Mouse (Mus musculus) thymus, postnatal 4 days (tissue): Measurements from ENCODE around the gene Hdac7.
"Not testable (repeated sequence)": the region's sequence is repeated elsewhere in the genome, so short reads cannot be mapped to it uniquely, and the experiment has no call there.

ENCODE experiments used
- DNase-seq: peaks from one replicate; pipeline ENCODE4 v3.0.0; 2021

Gene Hdac7

DNA sequence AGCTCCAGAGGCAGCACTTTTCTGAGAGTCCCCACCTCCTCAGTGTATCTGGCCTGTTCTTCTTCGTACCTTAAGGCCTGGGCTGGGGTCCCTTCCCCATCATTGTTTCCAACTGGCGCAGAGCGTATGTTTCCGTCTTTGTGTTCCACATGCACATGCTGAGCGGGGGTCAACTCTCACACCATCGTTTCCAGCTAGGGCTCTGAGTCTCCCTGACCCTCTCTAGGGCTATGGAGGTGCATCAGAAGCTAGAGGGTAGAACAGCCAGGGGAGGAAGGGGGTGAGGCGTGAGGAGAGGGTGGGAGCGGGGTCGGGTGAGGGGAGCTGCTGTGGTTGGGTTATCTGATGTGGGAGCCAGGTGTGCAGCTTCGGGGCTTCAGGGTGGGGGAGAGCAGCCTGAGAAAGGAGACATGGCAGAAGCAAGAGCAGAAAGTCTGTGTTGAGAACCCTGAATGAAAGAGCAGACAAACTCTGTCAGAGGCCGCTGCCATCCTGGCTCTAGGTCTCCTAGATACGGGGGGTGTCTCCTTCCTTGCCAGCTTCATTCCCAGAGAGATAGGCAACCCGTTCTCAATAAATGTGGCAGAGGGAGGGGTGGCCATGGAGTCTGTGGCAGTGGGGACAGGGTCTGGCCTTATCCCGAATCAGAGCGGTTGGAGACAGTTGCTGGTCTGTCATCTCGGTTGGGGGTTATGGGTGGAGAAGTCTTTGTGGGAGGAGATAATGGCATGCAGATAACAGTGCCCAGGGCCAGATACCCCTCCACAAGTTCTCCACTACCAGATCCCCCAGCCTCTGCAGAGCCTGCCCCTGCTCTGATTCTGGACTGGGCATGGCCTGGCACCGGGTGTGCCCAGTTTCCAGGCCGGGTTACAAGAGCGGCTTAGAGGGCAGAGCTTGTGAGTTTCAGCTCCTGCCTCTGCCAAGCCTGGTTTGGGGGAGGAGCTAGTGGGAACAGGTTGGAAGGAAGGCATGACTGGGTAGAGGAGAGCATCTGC lies at the start of gene Hdac7:
TSS of gene Hdac7 (minus strand) at position 466 of the 998 bp plus-strand sequence.
- DNase-seq = peak; percentile 87

DNA sequence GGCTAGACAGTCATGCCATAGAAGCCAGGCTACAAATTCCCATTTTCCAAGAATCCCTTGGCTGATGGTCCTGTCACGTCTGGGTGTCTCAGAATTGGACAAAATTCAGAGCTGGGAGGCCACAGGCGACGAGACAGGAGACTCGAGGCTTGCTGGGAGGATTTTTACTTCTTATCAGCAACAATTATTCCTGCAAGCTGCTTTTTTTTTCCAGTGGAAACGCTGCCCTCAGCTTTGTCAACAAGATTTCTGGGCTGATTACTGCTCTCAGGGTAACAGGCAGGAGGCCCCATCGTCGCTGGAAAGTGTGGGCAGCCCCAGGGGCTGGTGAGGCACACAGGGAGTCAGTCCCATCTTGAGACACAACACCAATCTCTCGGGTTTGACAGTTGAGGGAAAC lies 48.2 kb upstream of the Hdac7 start:
- no peak for DNase-seq

DNA sequence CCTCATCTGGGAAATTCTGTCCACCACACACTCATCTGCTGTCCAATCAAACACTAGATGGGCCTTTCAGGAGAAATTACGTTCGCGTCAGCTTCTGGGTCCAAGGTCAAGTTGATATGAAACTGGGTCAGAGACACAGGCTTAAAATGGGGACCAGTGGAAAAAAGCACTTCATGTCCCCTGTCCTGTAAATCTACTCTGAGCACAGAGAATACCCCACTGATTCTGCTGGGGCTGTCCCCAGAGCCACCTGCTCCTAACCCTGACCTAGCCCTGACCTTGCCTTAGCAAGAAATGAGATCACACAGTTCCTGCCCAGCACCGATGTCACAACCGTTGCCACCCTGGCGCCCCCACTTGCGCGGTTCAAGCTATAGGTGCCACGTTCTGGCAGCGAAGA lies 46.1 kb upstream of the Hdac7 start:
- DNase-seq = no peak

DNA sequence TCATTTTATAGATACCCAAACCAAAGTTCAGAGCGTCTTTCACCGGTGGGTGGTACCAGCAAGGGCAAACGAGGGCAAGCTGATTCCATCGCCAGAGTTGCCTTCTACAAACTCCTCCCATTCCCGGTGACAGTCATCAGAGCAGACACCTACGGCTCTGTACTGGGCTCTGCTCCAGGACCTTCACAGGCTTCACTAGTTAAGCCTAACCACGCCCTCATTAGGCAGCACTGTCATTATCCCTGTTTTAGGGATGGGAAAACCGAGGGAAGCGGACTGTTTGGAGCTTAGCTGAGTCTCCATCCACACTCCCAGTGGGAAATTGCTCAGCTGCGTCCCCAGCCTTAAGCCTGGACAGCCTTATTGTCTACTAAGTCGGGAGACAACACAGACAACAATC lies 45.7 kb upstream of the Hdac7 start:
- no peak for DNase-seq

DNA sequence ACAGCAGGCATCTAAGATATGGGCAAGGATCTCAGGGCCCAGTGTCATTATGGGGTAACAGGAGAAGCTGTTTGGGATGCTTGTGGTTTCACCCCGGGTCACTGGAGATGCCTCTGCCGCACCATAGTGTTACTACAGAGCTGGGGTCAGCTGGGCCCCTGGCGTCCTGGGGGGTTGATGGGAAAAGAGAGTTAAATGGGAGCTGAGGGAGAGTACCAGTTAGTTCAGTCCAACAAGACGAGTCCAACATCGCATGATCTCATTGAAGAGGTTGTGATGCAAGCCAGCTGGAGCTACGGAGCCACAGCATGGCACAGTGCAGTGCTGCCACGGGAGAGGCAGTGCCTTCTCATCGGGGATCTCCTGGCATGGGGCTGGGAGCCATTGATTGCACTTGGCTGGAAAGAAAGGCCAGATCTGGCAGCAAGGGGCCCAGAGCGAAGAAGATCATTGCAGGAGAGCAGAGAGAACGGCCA lies 43.3 kb upstream of the Hdac7 start:
- DNase-seq = no peak

DNA sequence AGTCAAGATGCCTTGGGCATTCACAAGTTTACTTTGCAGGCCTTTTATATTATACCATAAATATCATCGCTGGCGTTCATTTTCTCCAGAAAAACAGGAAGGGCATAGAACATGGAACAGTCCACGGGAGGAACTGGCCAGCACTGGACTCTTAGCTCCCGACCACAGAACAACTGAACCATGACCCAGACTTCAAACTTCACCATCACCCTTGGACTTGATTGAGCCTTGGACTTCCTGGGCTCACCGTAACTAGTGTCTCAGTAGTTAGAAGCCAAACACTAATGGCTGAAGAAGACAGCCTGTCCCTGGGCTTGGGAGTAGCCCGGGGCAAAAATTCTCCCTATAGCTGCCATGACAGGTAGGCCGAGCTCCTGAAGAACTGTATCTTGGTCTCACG lies 37.1 kb upstream of the Hdac7 start:
- no peak for DNase-seq

DNA sequence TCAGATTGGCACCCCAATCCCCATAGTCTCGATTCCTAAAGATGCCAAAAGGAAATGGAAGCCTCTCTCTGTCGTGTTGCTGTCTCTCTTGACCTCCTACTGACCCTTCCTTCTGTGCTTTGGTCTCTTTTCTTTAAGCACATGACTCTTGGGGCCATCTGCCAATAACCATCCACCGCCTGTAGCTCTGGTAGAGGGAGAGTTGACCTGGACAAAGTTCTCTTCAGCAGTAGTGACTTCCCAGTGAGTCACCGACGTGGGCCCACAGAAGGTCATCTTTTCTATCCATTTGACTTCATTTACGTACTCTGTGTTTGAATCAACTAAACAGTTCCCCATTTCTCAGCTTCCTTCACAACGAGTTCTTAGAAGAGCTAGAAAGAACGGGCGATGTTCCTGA lies 36.1 kb upstream of the Hdac7 start:
- no peak for DNase-seq

DNA sequence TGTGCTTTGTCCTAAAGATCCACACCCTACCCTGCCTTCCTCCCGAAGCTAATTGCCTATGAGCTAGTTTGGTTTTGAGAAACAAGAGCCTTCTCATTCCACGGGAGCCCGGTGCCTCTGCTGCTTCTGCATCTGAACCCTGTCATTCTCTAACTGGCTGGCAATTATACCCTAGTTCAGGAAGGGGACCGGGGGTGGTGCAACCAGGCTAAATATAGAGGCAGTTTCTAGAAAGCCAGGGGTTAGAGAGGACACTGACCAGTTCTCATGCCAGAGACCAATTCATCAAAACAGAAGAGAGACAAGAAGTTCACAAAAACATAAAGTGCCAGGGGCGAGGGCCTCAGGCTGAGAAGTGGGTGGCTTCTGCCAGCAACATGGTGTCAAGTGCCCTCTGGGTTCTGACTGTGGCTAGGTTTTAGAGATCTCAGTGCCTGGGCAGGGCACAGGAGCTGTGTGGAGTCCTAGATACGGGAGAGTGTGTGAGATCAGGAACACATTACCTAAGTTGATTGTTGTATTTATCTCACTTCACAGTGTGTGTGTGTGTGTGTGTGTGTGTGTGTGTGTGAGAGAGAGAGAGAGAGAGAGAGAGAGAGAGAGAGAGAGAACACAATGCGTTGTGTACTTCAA lies 34.5 kb upstream of the Hdac7 start:
- DNase-seq = no peak

DNA sequence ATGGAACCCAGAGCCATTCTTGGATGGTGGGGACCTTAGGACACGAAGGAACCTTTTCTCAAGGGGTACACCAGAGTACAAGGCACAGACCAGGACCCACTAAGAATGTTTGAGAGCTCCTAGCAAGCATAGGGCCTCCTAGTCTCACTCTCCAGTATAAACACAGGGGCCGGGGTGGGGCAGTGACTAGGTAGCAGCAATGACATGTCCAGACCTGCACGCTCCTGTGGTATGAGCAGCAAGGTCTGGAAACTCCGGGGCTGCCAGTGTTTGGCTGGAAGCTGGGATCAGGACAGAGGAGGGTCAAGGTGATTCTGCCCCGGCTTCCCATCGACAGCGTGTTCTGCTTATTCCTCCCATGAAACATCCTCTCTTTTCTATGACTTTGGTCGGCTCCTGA lies 31.5 kb upstream of the Hdac7 start:
- DNase-seq = no peak

DNA sequence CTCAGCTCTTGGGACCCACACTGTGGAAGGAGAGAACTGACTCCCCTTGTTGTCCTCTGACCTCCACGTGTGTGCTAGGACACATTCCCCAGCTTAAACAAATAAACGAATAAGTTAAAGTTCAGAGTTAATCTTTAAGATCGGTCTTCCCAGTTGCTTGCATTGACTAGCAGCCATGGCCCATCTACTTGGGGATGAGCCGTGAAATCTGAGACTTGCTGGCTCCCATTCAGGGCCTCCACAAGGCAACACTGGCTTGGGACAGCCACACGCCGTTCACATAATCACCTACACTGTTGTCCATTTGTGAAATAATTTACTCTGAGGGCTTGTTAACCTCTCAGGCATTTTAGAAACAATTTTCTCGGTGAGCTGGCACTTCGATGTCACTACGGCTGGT lies 29.4 kb upstream of the Hdac7 start:
- DNase-seq = no peak

DNA sequence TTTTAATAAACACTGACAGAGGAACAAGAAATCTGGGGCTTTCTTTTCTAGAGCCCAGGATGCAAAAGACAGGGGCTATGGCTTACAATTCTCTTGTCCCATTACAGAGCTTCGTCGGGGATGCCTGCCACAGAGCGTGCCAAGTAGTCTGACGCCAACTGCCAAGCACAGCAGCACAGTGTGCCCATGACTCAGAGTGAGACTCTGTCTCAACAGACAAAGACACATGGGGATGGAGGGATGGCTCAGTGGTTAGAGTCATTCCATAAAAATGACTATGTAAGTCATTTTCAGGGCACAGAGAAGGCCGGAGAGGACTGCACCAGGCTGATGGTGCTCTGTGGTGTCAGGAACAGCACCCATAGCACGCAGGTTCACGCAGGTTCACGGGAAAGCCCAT lies 27.9 kb upstream of the Hdac7 start:
- DNase-seq = no peak

DNA sequence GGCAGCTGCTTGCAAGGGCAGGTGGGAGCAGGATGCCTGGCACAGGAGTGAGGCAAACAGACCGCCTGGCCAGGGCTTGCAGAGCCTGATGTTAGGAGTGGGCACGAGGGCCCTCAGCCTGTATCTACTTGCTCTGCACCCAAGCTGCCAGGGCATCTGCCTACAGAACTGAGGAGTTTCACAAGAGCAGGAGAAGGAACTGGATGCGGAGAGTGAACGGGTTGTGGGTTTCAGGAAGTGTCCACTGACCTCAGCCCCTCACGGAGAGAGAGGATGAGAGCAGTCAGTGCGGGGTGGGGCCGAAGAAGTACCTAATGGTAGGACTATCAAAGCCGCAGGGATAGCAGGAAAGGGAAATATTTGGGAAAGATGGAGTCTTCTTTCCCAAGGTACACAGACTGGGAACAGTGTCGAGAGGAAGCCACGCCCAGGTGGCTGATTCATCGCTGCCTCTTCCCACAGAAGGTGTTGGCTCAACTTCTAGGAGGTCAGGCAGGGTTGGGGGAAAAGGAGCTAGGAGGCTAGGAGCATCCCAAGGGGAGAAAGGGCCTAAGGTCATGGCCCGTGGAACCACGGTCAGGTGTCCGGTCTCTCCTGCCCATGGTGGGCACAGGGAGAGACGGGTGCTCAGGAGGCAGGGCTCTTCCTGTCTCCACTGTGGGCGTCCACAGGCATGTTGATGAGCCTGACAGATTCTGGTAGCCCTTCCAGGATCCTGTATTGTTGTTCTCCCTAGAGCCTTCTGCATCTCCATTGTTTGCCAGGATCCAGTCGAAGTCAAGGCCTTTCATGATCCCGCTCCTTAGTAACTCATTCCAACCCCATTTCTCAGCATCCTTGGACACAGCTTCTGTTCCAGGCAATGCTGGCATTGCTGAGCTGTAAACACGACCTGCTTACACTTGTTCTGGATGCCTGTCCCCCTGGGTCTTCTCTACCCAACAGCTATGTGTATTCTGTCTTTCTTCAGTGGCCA lies 27.0 kb upstream of the Hdac7 start:
- DNase-seq = no peak

DNA sequence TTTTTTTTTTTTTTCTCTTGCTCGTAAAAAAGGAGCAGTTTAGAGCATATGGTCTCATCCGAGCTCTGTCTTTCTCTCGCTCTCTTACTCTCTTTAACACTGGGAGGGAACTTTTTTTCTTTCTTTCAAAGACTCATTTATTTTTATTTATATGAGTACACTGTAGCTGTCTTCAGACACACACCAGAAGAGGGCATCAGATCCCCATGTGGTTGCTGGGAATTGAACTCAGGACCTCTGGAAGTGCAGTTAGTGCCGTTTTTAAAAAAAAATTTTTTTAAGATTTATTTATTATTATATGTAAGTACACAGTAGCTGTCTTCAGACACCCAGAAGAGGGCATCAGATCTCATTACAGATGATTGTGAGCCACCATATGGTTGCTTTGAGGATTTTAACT lies 25.8 kb upstream of the Hdac7 start:
- not testable (repeated sequence) for DNase-seq

DNA sequence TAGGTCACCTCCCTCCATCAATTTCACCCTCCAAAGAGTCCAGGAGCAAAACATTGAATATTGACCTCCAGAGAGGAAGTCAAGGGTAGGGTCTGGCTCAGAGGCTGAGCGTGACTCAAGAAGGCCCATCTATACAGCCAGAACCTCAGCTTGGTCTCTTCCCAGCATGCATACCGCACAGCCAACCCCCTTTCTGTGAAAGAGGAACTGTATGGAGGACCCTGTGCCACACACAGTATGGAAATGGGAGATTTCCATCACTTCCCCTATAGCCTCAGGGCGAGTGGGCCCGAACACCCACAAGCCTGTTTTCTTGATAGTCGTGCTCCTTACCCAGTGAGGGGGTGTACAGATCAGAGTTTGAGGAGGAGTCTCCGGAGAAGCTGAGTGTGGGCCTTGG lies 24.7 kb upstream of the Hdac7 start:
- no peak for DNase-seq

DNA sequence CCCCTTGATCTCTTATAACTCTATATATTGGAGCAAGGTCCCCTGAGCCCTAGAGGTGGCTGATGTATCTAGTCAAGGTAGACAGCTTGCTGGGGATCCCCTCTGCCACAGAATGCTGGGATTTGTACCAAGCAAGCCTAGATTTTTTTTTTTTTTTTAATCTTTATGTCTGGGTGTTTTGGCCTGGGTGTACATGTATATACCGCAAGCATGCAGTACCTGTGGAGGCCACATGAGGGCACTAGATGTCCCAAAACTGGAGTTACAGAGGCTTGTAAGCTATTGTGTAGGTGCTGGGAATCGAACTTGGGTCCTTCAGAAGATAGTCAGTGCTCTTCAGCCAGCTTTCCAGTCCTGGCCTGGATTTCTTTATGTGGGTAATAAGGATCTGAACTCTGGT lies 21.7 kb upstream of the Hdac7 start:
- no peak for DNase-seq

DNA sequence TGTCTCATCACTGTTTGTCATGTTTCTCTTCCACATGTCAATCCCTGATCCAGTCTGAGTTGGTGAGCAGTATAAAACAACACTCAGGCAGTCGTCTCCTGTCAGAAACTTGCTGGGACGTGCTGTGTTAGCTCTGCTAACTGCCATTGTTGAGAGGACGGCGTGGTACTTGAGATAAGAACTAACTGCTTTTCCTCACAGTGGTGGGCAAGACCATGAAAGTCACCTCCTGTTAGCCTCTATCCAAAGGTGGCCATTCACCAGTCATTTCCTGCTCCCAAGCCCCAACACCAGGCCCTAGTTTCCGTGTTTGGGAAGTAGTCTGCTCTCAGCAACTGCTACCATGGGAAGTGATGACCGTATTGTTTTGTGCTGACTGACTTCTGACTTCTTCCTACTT lies 20.9 kb upstream of the Hdac7 start:
- DNase-seq = no peak

DNA sequence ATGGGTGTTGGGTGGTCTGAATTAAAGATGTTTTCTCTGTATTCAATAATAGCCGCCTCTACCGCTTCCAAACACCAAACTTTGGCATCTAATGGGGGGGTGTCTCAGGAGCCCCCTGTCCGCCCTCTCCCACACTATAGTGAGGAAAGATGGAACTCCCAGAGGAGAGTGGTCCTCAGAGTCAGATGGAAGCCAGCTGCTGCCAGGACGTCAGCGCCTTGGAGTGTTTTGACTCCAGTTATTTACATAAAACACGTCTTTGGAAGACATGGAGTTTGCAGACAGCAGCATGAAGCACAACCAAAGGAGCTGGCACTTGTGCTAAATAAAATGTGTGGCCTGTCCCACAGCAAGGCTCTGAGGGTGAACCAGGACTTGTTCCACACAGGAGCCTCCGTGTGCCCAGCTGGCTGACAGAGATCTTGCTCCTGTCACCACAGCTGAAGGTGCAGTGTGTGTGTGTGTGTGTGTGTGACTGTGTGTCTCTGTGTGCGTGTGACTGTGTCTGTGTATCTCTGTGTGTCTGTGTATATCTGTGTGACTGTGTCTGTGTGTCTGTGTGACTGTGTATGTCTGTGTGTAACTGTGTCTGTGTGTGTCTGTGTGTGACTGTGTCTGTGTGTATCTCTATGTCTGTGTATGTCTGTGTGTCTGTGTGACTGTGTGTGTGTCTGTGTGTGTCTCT lies 20.2 kb upstream of the Hdac7 start:
- no peak for DNase-seq

DNA sequence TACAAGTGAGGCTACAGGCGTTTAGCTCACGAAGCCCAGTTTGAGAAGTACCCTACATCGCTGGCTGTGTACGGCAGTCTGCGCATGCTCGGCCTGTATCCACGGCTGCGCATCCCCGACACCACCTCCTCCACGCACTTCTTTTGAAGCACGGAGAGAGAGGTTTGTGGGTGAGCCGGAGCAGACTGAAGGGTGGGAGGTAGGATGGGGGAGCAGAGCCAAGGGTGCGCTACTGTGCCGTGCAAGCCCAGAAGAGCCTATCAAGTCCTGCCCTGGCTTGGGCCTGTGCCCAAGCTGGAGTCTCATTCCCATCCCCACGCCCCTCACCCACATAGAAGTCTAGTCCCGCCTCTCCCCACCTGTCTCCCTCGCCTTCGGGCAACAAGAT lies 19.2 kb upstream of the Hdac7 start:
- peak; percentile 17 for DNase-seq

DNA sequence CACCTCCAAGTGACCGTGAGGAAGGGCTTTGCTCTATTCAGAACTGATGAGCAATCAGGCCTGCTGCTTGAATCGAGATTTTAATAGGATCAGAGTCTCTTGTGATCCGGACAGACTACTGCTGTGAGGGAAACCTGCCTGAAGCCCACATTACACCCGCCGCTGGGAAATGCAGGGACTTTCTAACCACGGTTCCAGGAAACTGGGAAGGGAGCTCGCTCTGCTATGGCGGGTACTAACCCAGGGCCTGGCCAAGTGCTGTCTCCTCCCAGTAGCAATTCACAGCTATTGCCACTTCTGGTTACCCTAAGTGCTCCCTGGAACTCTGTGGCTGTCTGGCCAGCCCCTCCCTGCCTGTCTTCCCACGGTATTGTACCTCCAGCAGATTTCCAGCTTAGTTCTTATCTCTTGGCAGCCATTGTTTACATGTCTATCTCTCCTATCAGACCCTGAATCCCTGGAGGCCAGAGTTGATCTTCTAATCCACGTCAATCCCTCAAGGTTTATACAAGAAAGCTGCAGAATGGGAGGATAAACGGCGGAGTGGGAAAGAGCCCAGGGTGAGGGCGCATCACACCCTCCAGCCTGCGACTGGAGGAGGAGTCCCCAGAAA lies 18.7 kb upstream of the Hdac7 start:
- DNase-seq = no peak

DNA sequence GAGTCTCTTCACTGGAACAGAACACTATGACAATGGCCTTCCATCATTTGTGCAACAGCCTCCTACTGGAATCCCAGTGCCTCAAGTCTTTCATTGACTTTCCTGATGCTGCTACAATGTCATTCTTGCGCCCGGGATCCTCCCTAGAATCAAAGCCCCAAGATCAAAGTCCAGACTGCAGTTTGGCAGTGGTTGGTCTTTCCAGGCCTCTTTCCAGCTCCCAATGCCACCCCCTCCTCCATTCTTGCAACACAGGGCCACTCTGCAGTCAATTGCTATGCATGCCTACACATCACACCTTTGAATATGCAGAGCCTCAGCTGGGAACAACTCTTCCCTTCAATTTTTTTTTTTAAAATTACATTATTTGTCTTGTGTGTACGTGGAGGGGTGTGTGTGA lies 16.1 kb upstream of the Hdac7 start:
- DNase-seq = no peak

DNA sequence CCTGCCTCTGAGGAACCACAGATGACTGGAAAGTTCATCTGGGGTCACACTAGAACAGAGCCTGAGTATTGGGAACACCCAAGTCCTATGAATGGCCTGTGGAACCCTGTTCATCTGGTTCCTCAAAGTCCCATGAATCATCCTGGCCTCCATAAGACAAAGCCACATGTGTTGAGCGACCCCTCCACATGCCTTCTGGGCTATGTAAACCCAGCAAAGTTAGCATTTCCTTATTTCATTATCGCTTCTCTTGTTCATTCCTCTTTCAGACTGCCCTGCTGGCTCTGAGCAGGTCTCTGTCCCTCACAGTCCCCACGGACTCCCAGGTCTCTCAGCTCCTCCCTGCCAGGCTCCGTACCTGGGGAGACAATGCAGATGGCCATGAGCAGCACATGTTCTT lies 14.1 kb upstream of the Hdac7 start:
- no peak for DNase-seq

DNA sequence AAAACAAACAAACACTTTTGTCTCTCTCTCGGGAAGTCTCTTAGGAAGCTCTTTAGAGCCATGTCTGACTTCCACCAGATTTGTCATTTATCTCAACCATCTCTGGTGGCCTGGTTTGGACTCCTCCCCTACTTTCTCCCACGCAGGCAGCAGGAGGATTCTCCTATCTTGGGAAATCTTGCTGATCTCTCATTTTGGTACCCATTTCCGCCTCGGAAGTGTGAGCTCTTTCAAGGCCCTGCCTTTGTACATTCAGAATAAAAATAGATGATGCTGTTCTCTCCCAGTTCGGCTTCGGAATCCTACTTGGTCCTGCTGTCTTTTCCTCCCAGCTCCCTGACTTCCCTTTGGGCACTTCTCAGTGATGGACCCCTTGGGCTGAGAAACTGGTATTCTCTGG lies 10.2 kb upstream of the Hdac7 start:
- no peak for DNase-seq
